Mouse (Mus musculus) G1E (cell line): ENCODE results near the gene Rgs4.

Experiments
- CTCF ChIP-seq: IDR thresholded peaks from 2 replicates; pipeline ENCODE4 v1.5.1; 2012; ENCODE audit warnings: low read depth, low read length, inconsistent platforms, mixed read lengths
- GATA1 ChIP-seq: IDR thresholded peaks from 2 replicates; pipeline ENCODE4 v1.6.1; 2012; ENCODE audit warnings: borderline replicate concordance, low read length, inconsistent platforms, mixed read lengths
- POLR2AphosphoS5 ChIP-seq: IDR thresholded peaks from 2 replicates; pipeline ENCODE4 v1.6.1; 2012; ENCODE audit warnings: low read depth, low read length, inconsistent platforms; ENCODE audit not compliant: insufficient replicate concordance
- TAL1 ChIP-seq: conservative IDR thresholded peaks from 2 replicates; pipeline ENCODE4 v1.6.1; 2012; ENCODE audit warnings: low read depth, low read length, inconsistent platforms, mixed read lengths

DNA sequence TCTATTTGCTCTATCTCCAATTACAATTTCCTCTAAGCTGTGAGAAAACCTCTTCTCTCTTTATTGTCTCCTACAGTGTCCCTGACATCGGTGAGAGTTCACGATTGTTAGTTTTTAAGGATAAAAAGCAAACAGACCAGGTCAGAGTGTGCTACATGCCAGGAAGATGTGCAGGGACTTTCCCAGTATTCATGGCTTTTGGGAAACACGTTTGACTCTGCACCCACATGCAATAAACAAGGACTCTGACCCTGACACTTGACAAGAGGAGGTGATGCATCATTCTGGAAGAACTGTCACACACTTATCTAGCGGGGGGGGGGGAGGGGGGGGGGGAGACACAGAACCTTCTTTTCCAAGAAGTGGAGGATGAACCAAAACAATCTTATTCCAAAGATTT, 5.0 kb upstream of the Rgs4 start:
- TF ChIP-seq GATA1 (no peak), CTCF (no peak), POLR2AphosphoS5 (no peak), TAL1 (no peak)
